Mouse (Mus musculus) gastrocnemius, postnatal 4 days (tissue): ENCODE data around the gene Morn3. TPM values are rescaled to one million over a fixed set of nuclear protein-coding genes. Genes with fewer than 3 reads are reported as not detected.

Source experiments
- DNase-seq, 2 experiments: peaks; one replicate each; pipeline ENCODE4 v3.0.0; 2021 to 2022; ENCODE audit warnings: low spot score in 2 of 2, mixed read lengths in 2 of 2
- total RNA-seq, 2 experiments: library from RNA; stranded (reverse); gene quantifications; 2 replicates each; pipeline ENCODE4 v1.2.3; 2021

Gene Morn3
- total RNA-seq, 2 experiments from 2014 or later = not detected

DNA sequence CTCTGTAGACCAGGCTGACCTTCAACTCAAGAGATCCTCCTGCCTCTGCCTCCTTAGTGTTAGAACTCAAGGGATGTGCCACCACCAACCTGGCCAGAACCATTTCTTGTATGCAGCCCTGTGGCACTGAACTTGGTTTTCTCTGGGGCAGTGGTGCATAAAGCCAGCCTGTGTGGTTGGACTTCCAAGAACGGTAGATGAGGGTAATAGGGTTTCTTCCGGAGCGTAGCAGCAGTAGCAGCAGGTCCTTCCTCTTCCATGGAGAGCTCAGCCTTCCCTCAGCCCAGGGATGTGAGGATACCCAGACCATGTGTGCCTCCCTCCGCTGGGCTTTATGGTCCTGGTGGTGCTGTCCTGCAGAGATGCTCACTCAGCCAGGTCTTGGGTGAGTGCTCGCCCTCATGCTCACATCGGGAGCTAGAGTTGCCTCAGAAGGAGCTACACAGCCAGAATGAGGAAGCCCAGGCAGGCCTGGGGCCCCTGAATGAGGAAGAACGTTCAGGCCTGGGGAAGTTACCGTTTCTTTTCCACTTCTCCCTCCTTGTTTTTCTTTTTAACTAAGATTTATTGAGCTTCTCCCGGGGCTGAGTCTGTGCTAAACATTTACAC, 21.7 kb downstream of the Morn3 start:
- no peak for DNase-seq

GRCm38 (mm10) chr5:123024312-123024711, 22.5 kb downstream of the Morn3 start:
- no peak for DNase-seq

GRCm38 (mm10) chr5:123023049-123023448, 23.8 kb downstream of the Morn3 start:
- no peak for DNase-seq

DNA sequence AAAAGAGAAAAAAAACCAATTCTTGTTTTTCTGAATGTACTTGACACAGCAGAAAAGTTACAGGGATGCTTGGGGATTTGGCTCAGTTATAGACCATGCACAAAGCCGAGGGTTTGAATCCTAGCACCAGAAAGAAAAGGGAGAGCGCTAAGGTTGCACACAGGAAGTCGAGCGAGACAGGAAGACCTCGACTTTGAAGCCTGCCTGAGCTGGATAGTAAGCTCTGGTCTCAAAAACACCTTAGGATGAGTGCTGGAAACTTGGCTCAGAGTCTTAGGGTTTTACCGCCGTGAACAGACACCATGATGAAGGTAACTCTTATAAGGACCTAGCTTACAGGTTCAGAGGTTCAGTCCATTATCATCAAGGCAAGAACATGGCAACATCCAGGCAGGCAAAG, 25.4 kb downstream of the Morn3 start:
- no peak for DNase-seq

GRCm38 (mm10) chr5:123020426-123020825, 26.4 kb downstream of the Morn3 start:
- no peak for DNase-seq

DNA sequence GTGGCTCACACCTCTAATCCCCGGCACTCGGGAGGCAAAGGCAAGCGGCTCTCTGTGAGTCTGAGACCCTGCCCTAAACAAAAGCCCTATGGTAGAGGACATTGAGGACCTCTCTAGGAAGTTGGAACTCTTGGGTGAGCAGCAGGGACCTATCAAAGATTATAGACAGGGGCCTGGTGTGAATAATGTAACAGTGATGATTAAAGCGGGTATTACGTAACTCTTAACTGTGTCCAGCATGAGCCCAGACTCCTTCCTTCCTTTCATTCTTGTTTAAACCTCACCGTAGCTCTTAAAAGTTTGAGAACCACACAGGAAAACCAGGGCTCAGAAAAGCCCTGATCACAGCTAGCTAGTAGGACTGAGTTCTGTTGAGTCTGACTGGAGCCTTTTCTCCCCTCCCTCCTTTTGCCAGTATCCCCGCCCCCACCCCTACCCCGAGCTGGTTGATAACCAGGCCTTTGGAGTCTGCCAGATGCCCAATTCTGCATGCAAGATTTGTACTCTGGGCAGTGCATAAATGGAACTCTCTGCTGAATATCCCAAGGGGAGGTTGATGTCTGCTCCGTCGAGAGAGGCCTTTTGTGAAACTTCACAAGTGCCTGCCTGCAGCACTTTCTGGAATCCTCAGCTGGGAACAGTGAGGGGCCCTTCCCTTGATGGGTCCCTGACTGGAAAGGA, 27.3 kb downstream of the Morn3 start:
- DNase-seq = no peak

DNA sequence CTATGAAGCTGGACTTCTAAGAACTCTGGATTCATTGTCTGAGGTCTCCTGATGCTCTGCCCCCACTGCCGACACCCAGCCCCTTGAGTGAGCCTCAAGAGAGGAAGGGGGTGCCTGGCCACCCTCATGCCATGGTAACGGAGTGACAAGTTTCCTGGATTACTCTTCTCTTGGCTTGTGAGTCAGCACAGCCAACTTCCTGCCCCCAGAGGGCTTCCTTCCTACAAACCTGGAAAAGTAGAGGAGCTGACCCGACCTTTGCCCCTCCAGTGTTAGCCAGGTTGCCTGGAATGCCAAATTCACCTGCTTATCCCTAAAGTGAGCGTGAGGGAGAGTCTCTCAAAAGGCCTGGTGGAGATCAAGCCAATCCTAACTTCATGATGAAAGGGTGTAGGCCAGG, 29.3 kb downstream of the Morn3 start:
- DNase-seq = no peak

- no peak for DNase-seq
These were observed 30.9 kb downstream of the Morn3 start for GRCm38 (mm10) chr5:123015915-123016314.

GRCm38 (mm10) chr5:123014753-123015701, 31.8 kb downstream of the Morn3 start, which contains the start of gene Orai1:
Gene Orai1, plus strand, starts transcription at chr5:123015074.
- DNase-seq = peak; percentile 99

GRCm38 (mm10) chr5:123013599-123014315, 33.1 kb downstream of the Morn3 start:
- peak in 1 of 2 experiments; percentile 68 for DNase-seq

- no peak for DNase-seq
These were observed 35.1 kb downstream of the Morn3 start for GRCm38 (mm10) chr5:123011705-123012104.

GRCm38 (mm10) chr5:123010806-123011205, 36.0 kb downstream of the Morn3 start:
- no peak for DNase-seq

GRCm38 (mm10) chr5:123009873-123010272, 36.9 kb downstream of the Morn3 start:
- no peak for DNase-seq

DNA sequence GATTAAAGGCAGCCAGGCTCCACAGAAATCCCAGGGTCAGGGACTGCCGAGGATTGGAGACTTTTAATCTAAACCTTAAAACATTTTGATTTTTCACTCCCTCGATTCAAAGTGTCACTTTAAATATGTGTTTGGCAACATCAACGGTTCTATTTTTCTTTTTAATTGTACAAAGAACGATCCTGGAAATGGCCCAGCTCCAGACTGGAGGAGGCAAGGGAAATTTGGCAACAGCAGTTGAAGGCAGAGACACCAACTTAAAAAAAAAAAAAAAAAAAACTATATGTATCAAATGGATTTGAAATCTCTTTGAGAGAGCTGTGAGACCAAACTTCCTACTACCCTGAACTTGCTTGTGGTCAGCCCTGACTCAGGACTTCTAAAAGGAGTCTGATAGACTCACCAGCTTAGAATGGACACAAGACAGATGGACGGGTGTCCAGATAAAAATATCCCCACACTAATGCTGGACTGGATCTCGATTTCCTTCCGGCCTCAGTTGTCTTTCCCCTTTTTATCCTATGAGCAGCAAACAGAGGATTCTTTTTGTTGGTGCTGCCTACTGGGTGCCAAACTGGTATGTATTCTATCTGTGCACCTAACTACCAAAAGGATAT, 37.8 kb downstream of the Morn3 start:
- DNase-seq = no peak

DNA sequence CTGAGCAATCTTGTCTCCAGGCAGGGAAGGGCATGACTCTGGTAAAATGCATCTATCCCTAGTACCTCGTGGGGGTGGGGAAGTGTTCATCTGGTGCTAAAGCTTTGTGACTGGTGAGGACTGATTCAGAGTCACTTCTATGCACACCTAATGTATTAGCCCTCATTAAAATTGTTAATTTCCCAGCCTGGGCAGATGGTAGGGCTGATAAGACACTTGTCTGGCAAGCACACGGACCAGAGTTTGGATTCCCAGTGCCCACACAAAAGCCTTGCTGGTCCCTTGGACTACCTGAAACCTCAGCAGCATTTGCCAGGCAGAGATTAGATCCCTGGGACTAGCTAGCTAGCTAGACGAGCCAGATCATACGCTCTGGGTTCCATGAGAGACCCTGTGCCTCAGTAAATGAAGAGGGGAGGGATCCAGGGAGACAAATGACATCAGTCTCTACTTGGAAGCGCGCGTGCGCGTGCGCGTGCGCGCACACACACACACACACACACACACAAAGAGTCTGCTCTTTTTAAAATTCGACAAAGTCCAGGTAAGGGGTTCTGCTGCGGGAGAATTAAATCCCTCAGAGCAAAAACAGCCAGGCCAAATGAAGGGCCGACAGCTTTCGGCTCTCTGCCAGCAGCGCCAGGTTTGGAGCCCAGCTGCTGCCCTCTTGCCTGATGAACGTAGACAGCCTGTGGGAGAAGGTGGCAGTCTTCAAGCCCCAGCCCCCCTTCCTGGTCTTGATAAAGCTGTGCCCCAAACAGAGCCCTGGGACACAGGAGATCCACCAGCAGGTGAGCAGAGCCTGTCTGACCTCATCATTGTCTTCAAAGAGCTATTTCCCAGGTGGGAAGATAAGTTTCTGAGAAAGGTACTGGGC, 40.9 kb downstream of the Morn3 start:
- no peak for DNase-seq

DNA sequence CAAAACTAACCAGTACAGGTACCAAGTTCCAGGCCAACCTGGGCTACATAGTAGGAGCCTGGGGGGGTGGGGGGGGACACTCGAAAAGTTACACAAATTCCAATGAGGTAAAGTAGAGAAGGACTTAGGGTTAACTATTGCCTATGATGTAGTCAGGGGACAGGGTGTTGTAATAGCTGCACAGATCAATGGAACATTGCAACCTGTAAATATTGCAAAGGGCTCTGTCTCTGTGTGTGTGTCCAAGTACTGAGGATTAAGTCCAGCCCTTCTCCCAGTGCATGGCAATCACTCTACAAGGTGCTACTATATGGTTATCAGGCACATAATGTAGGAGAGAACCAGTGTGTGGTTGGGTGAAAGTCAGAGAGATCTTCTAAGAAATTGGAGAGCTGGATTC, 45.9 kb downstream of the Morn3 start:
- no peak for DNase-seq

- DNase-seq = no peak
These were observed 49.3 kb downstream of the Morn3 start for GRCm38 (mm10) chr5:122997205-122998204.

GRCm38 (mm10) chr5:122994910-122995309, 51.9 kb downstream of the Morn3 start:
- no peak for DNase-seq
